Mouse (Mus musculus) large intestine, adult 2 months (tissue): Measurements from ENCODE around the gene Gfpt2. TPM values are rescaled to one million over a fixed set of nuclear protein-coding genes. Genes with fewer than 3 reads are reported as not detected.

ENCODE experiments used
- DNase-seq: peaks from one replicate; pipeline ENCODE4 v3.0.0-alpha.2; 2012; ENCODE audit warnings: low read depth, low spot score
- WGBS: fragments of 180-500 bp; shearing (Covaris S2); methylation state at CpG from one replicate; pipeline ENCODE4 v1.1.7; 2018; 5-methylcytosine and 5-hydroxymethylcytosine counted together
- polyA plus RNA-seq: library from polyadenylated mRNA; depleted of rRNA; stranded (reverse); fragments of >200 nt; gene quantifications from 2 replicates; pipeline ENCODE4 v1.2.3, GENCODE M21; 2012

Gene Gfpt2
- polyA plus RNA-seq, 1 experiment = 1.5 TPM

- DNase-seq = no peak
- 67% methylated on average over 6 of the region's 6 CpGs for WGBS
Observed at GRCm38 (mm10) chr11:49834248-49834647, 40.3 kb downstream of the Gfpt2 start.

GRCm38 (mm10) chr11:49835257-49835956 is 41.4 kb downstream of the Gfpt2 start:
- 80% methylated on average over 11 of the region's 11 CpGs for WGBS
- no peak for DNase-seq

GRCm38 (mm10) chr11:49837717-49838407 is 43.9 kb downstream of the Gfpt2 start:
- DNase-seq = no peak
- 61% methylated on average over 13 of the region's 13 CpGs for whole genome bisulfite sequencing

- WGBS = 28% methylated on average over 1 of the region's 1 CpGs
- peak; percentile 86 for DNase-seq
Observed at GRCm38 (mm10) chr11:49840666-49841065, 46.7 kb downstream of the Gfpt2 start.

GRCm38 (mm10) chr11:49841886-49842285 is 47.9 kb downstream of the Gfpt2 start:
- 28% methylated on average over 1 of the region's 1 CpGs for WGBS

GRCm38 (mm10) chr11:49842718-49843117 is 48.7 kb downstream of the Gfpt2 start:
- 16% methylated on average over 3 of the region's 3 CpGs for WGBS
- no peak for DNase-seq

More at GRCm38 (mm10) chr11:49841886-49842285, 47.9 kb downstream of the Gfpt2 start:
- no peak for DNase-seq

- no peak for DNase-seq
- WGBS = 36% methylated on average over 10 of the region's 10 CpGs
Observed at GRCm38 (mm10) chr11:49844311-49844710, 50.3 kb downstream of the Gfpt2 start.

GRCm38 (mm10) chr11:49844969-49845368 is 51.0 kb downstream of the Gfpt2 start:
- WGBS = 21% methylated on average over 3 of the region's 3 CpGs
- DNase-seq = no peak

- no peak for DNase-seq
- 25% methylated on average over 11 of the region's 11 CpGs for WGBS
Observed at GRCm38 (mm10) chr11:49845958-49846357, 52.0 kb downstream of the Gfpt2 start.

GRCm38 (mm10) chr11:49846401-49847070 is 52.6 kb downstream of the Gfpt2 start, which contains the start of gene Mapk9:
Gene Mapk9, plus strand, starts transcription at chr11:49846751.
- peak; percentile 86 for DNase-seq
- under 1% methylated on average over 68 of the region's 68 CpGs for WGBS

GRCm38 (mm10) chr11:49847071-49847810 is 53.3 kb downstream of the Gfpt2 start:
- DNase-seq = no peak
- WGBS = 3% methylated on average over 29 of the region's 29 CpGs

- WGBS = 52% methylated on average over 2 of the region's 2 CpGs
- no peak for DNase-seq
Observed at GRCm38 (mm10) chr11:49847811-49848078, 53.8 kb downstream of the Gfpt2 start.

- WGBS = 58% methylated on average over 4 of the region's 4 CpGs
Observed at GRCm38 (mm10) chr11:49848080-49848815, 54.3 kb downstream of the Gfpt2 start.

GRCm38 (mm10) chr11:49850331-49850730 is 56.4 kb downstream of the Gfpt2 start:
- no peak for DNase-seq
- WGBS = 89% methylated on average over 7 of the region's 7 CpGs

More at GRCm38 (mm10) chr11:49848080-49848815, 54.3 kb downstream of the Gfpt2 start:
- no peak for DNase-seq

GRCm38 (mm10) chr11:49855144-49855543 is 61.2 kb downstream of the Gfpt2 start:
- DNase-seq = no peak
- WGBS = 84% methylated on average over 5 of the region's 5 CpGs

- DNase-seq = no peak
Observed at GRCm38 (mm10) chr11:49861139-49861538, 67.2 kb downstream of the Gfpt2 start.

GRCm38 (mm10) chr11:49863926-49864325 is 69.9 kb downstream of the Gfpt2 start:
- DNase-seq = no peak

More at GRCm38 (mm10) chr11:49861139-49861538, 67.2 kb downstream of the Gfpt2 start:
- WGBS = 78% methylated on average over 4 of the region's 4 CpGs

GRCm38 (mm10) chr11:49867320-49867719 is 73.3 kb downstream of the Gfpt2 start:
- DNase-seq = no peak
- WGBS = 87% methylated on average over 5 of the region's 5 CpGs

- DNase-seq = no peak
Observed at GRCm38 (mm10) chr11:49869762-49870161, 75.8 kb downstream of the Gfpt2 start.
